23 mouse cellular contexts compared by ENCODE assay signal in the genomic region with DNA sequence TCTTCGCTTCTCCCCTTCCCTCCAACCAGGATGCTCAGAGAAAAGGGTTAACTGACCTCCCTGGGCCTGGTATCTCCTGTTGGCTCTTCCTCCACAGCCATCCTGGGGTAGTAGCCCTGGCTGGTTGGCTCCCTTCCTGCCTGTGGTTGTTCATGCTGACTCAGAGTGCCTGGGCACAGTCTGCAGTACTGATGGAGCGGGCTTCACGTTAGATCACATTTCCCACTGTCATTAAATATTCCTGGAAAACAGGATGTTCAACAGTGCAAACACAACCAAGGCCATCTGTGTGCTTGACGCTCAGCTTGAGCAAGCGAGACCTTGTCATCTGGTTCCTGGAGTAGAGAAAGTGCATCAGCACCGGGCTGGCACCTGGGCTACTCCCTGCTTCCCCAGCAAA. TPM values are rescaled to one million over a fixed set of nuclear protein-coding genes. Genes with fewer than 3 reads are reported as not detected.
DNase-seq lines count a peak whose midpoint lies in the region; ATAC-seq and TF ChIP-seq lines count a peak whose summit lies in the region.
"Had no signal": no experiment of that assay in that cellular context is flagged by ENCODE, and none has a peak within 500 bp of the region (broad histone marks: within the 10 kb centered on the region; RNA-seq: fewer than 3 reads in every experiment).

No protein-coding gene starts in this region.

- H3K4me2 ChIP-seq in myocyte (ENCODE audit: low read depth): peak overlapping the region; percentile 46
- H3K4me2 ChIP-seq: embryonic facial prominence, embryonic 15.5 days; limb, embryonic 13.5 days; neural tube, embryonic 12.5 days had no signal

- no peak overlapping the region for H3ac ChIP-seq in myocyte (ENCODE audit: control insufficient read depth, insufficient read length)

- ATAC-seq in inflammation-experienced regulatory T-cells, adult 6 months: no peak
- ATAC-seq: lung, postnatal 0 days had no signal

- no peak for TF ChIP-seq POLR2A in myocyte (IDR thresholded peaks at IDR 0.05; ENCODE audit: insufficient read length, low read depth)

- no peaks in the 10 kb centered on the region for H3K27me3 ChIP-seq in myocyte (ENCODE audit: control insufficient read depth, insufficient read depth, insufficient read length)
- H3K27me3 ChIP-seq: CH12.LX; embryonic facial prominence, embryonic 15.5 days; limb, embryonic 13.5 days; neural tube, embryonic 12.5 days had no signal

- DNase-seq in layer of hippocampus, adult 11-12 months (ENCODE audit: low spot score): peak; percentile 20
- DNase-seq in layer of hippocampus, postnatal 25 days (ENCODE audit: extremely low spot score in 1 of 2, low spot score in 1 of 2): no peak
- DNase-seq in NIH3T3 (ENCODE audit: low read depth): peak; percentile 69
- peak; percentile 60 to 65 for DNase-seq in adrenal gland, postnatal 36 days
- DNase-seq in lung, postnatal 10 days: no peak
- DNase-seq: cerebellum, adult 2 months; heart, adult 18-20 months; kidney, adult 9 months; kidney, postnatal 36 days; thymus, postnatal 14 days had no signal

- no peaks in the 10 kb centered on the region for H3K36me3 ChIP-seq in myocyte (ENCODE audit: control insufficient read depth, insufficient read depth)
- H3K36me3 ChIP-seq: embryonic facial prominence, embryonic 15.5 days; limb, embryonic 13.5 days; midbrain, embryonic 10.5 days; neural tube, embryonic 12.5 days had no signal

- H3K79me2 ChIP-seq in myocyte (ENCODE audit: control insufficient read depth, insufficient read depth): no peaks in the 10 kb centered on the region

- H3K4me3 ChIP-seq in myocyte: no peak overlapping the region
- H3K4me3 ChIP-seq: embryonic facial prominence, embryonic 15.5 days; limb, embryonic 13.5 days; midbrain, embryonic 10.5 days; neural tube, embryonic 12.5 days had no signal

TF ChIP-seq in myocyte, 11 proteins besides CTCF, POLR2A, EP300 and RAD21:
- TF ChIP-seq SRF (IDR thresholded peaks at IDR 0.05; ENCODE audit: control insufficient read depth, insufficient read length, low read depth): no peak
- peak; percentile 39 for TF ChIP-seq MAX (IDR thresholded peaks at IDR 0.05; ENCODE audit: low read depth)
- peak in 2 of 3 experiments; percentile 37 to 65 for TF ChIP-seq MYOD1 (IDR thresholded peaks at IDR 0.05; ENCODE audit: control insufficient read depth in 1 of 3, insufficient read length in 2 of 3, low read depth in 2 of 3)
- no peak for TF ChIP-seq REST (IDR thresholded peaks at IDR 0.05; ENCODE audit: insufficient read depth, insufficient read length)
- TF ChIP-seq CEBPB (IDR thresholded peaks at IDR 0.05; ENCODE audit: insufficient read depth, poor library complexity, severe bottlenecking): peak; percentile 65
- TF ChIP-seq MYOG (IDR thresholded peaks at IDR 0.05; ENCODE audit: control insufficient read depth in 1 of 3, insufficient read depth in 1 of 3, insufficient read length in 2 of 3, low read depth in 2 of 3): peak in 1 of 3 experiments; percentile 65
- peak; percentile 82 for TF ChIP-seq TCF12 (IDR thresholded peaks at IDR 0.05; ENCODE audit: insufficient read depth, poor library complexity, severe bottlenecking)

RNA-seq across cellular contexts. Expression of gene Spdye4c, which starts 53.6 kb away (rescaled TPM):
- not detected for total RNA-seq in layer of hippocampus, postnatal 25 days (2021)
- total RNA-seq in adrenal gland, postnatal 36 days (2021): not detected
- not detected for polyA plus RNA-seq in myocyte (2012; fragmentation: generic; extraction: Trizol)
- not detected for polyA plus RNA-seq in inflammation-experienced regulatory T-cells, adult 6 months (2017; shearing (Covaris generic))
- total RNA-seq: CH12.LX; heart, adult 18-20 months had no signal
- polyA plus RNA-seq: cerebellum, adult 2 months; embryonic facial prominence, embryonic 15.5 days; forebrain, embryonic 11.5 days; frontal cortex, adult 2 months; heart, embryonic 16.5 days; hindbrain, embryonic 11.5 days; limb, embryonic 13.5 days; liver, embryonic 14.5 days; lung, postnatal 0 days; midbrain, embryonic 10.5 days; neural tube, embryonic 12.5 days had no signal

Comparison
In these comparisons a context has a peak if more than half of its experiments do, and no peak if none do; other contexts are left out.
1. DNase-seq: peak in layer of hippocampus, adult 11-12 months (single experiment), NIH3T3 (single experiment) and adrenal gland, postnatal 36 days (2 of 2); none in layer of hippocampus, postnatal 25 days (0 of 2) and lung, postnatal 10 days (single experiment).